Mouse (Mus musculus) thymus, postnatal 14 days (tissue): ENCODE data around the gene Gabpb1.

ENCODE experiments used
- DNase-seq: peaks from one replicate; pipeline ENCODE4 v3.0.0; 2021

Gabpb1 gene

GRCm38 (mm10) chr2:126587468-126587867 lies 88.7 kb downstream of the Gabpb1 start:
- no peak for DNase-seq

- DNase-seq = no peak
Observed at GRCm38 (mm10) chr2:126584621-126585369, 91.3 kb downstream of the Gabpb1 start.

DNA sequence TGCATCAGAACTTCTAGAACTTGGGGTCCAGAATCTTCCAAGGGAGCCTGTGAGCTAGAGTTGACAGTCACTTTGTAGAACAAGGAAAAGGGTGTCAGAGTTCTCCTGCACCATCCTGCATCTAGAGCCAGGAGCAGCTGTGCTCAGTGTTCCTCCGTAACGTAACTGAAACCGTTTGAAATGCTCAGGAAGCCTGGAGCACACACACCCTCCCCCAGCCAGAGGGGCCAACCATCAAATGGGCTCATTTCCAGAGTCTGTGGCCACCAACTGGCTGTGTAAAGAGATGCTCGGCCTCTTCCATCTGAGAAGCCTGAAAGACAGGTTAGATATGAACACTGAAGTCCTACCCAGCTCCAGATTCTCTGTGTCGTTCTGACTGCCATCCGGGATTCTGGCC lies 92.2 kb downstream of the Gabpb1 start:
- no peak for DNase-seq

DNA sequence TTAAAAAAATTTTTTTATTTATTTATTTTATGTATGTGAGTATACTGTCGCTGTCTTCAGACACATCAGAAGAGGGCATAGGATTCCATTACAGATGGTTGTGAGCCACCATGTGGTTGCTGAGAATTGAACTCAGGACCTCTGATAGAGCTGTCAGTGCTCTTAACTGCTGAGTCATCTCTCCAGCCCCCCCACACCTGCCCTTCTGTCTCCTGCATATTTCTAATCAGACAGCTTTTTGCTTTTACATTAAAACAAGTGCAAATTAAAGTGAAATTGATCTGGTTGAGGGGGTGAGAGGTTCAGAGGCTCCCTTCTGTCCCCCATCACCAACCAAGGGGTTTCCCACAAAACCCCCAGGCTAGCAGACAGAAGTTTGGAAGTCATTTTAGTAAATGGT lies 96.9 kb downstream of the Gabpb1 start:
- DNase-seq = no peak
